Mouse (Mus musculus) forebrain, embryonic 10.5 days (tissue): ENCODE results near the gene Mlc1. TPM values are rescaled to one million over a fixed set of nuclear protein-coding genes. Genes with fewer than 3 reads are reported as not detected.

ENCODE experiments used
- DNase-seq: peaks from one replicate; pipeline ENCODE4 v3.0.0-alpha.2; 2017; ENCODE audit warnings: low spot score; ENCODE audit errors: extremely low spot score
- H3K27ac ChIP-seq: fragments of 300-500 bp; sonication (generic); 2 replicates; pipeline ENCODE4 v1.5.1; 2016; ENCODE audit warnings: mild to moderate bottlenecking
- H3K27me3 ChIP-seq: fragments of 300-500 bp; sonication (generic); 2 replicates; pipeline ENCODE4 v1.6.1; 2016; ENCODE audit warnings: mild to moderate bottlenecking; ENCODE audit not compliant: poor library complexity, severe bottlenecking
- H3K36me3 ChIP-seq: fragments of 300-500 bp; sonication (generic); replicated peaks from 2 replicates; pipeline ENCODE4 v1.6.1; 2016; ENCODE audit warnings: mild to moderate bottlenecking, moderate library complexity
- H3K4me1 ChIP-seq: fragments of 300-500 bp; sonication (generic); 2 replicates; pipeline ENCODE4 v1.6.1; 2016
- H3K4me3 ChIP-seq: fragments of 300-500 bp; sonication (generic); 2 replicates; pipeline ENCODE4 v1.5.1; 2016; ENCODE audit warnings: mild to moderate bottlenecking, moderate library complexity
- H3K9me3 ChIP-seq: fragments of 300-500 bp; sonication (generic); 2 replicates; pipeline ENCODE4 v1.6.1; 2016; ENCODE audit warnings: mild to moderate bottlenecking, moderate library complexity
- WGBS: fragments of 180-500 bp; shearing (Covaris S2); methylation state at CpG from one replicate; pipeline ENCODE4 v1.1.7; 2016; 5-methylcytosine and 5-hydroxymethylcytosine counted together
- polyA plus RNA-seq: library from polyadenylated mRNA; unstranded; fragments of >200 nt; fragmentation: Nextera tagmentation; extraction: Ambion mirVana; gene quantifications from 2 replicates; pipeline ENCODE4 v1.2.1, GENCODE M21; 2016

The Mlc1 gene
- 10.2 and 11.5 TPM in 2 replicates for polyA plus RNA-seq

- no peaks in the 10 kb centered on the region; the same call in 1 of the 2 replicates for H3K9me3 ChIP-seq
- H3K27me3 ChIP-seq: no peaks in the 10 kb centered on the region
- H3K4me1 ChIP-seq: peaks cover 35% of the 10 kb centered on the region
- peaks cover 19% of the 10 kb centered on the region; the same call in 1 of the 2 replicates for H3K36me3 ChIP-seq
- WGBS: 30% methylated on average over 10 of the region's 10 CpGs
- peak; percentile 75 for DNase-seq
- peak within 1 kb of the TSS; percentile 40 for H3K4me3 ChIP-seq
- peak within 1 kb of the TSS; percentile 88 for H3K27ac ChIP-seq
These were observed at the start of gene Mlc1 for GRCm38 (mm10) chr15:88978281-88979137. Gene Mlc1, minus strand, starts transcription at chr15:88979007.

GRCm38 (mm10) chr15:89020492-89020891 is 41.7 kb upstream of the Mlc1 start:
- no peak for DNase-seq
- 90% methylated on average over 7 of the region's 7 CpGs for WGBS
- H3K36me3 ChIP-seq: no peaks in the 10 kb centered on the region
- H3K9me3 ChIP-seq: no peaks in the 10 kb centered on the region
- no peak overlapping the region for H3K27ac ChIP-seq
- no peaks in the 10 kb centered on the region for H3K27me3 ChIP-seq
- H3K4me1 ChIP-seq: no peaks in the 10 kb centered on the region
- H3K4me3 ChIP-seq: no peak overlapping the region

GRCm38 (mm10) chr15:89020085-89020484 is 41.3 kb upstream of the Mlc1 start:
- Histone ChIP-seq H3K4me3 (no peak overlapping the region), H3K9me3 (no peaks in the 10 kb centered on the region), H3K27me3 (no peaks in the 10 kb centered on the region), H3K4me1 (no peaks in the 10 kb centered on the region), H3K27ac (no peak overlapping the region), H3K36me3 (no peaks in the 10 kb centered on the region)
- no peak for DNase-seq
- 85% methylated on average over 7 of the region's 7 CpGs for WGBS

GRCm38 (mm10) chr15:89016722-89017121 is 37.9 kb upstream of the Mlc1 start:
- H3K36me3 ChIP-seq: no peaks in the 10 kb centered on the region
- DNase-seq: no peak
- WGBS: 94% methylated on average over 3 of the region's 3 CpGs
- no peak overlapping the region for H3K4me3 ChIP-seq
- H3K27ac ChIP-seq: no peak overlapping the region
- H3K27me3 ChIP-seq: no peaks in the 10 kb centered on the region
- no peaks in the 10 kb centered on the region for H3K4me1 ChIP-seq
- no peaks in the 10 kb centered on the region for H3K9me3 ChIP-seq

GRCm38 (mm10) chr15:89007781-89008180 is 29.0 kb upstream of the Mlc1 start:
- Histone ChIP-seq H3K27ac (no peak overlapping the region), H3K36me3 (no peaks in the 10 kb centered on the region), H3K4me1 (no peaks in the 10 kb centered on the region; the same call in 1 of the 2 replicates), H3K9me3 (no peaks in the 10 kb centered on the region), H3K4me3 (no peak overlapping the region), H3K27me3 (no peaks in the 10 kb centered on the region)
- 91% methylated on average over 5 of the region's 5 CpGs for WGBS
- DNase-seq: no peak

- H3K27me3 ChIP-seq: no peaks in the 10 kb centered on the region
- H3K4me1 ChIP-seq: no peaks in the 10 kb centered on the region; the same call in 1 of the 2 replicates
- no peak for DNase-seq
- WGBS: 91% methylated on average over 7 of the region's 7 CpGs
- no peak overlapping the region for H3K4me3 ChIP-seq
- no peaks in the 10 kb centered on the region for H3K9me3 ChIP-seq
- H3K27ac ChIP-seq: no peak overlapping the region
- no peaks in the 10 kb centered on the region for H3K36me3 ChIP-seq
These were observed 28.2 kb upstream of the Mlc1 start for GRCm38 (mm10) chr15:89007002-89007401.

- Histone ChIP-seq H3K27ac (no peak overlapping the region), H3K27me3 (no peaks in the 10 kb centered on the region), H3K9me3 (no peaks in the 10 kb centered on the region), H3K4me1 (no peaks in the 10 kb centered on the region; the same call in 1 of the 2 replicates), H3K36me3 (no peaks in the 10 kb centered on the region), H3K4me3 (no peak overlapping the region)
- no peak for DNase-seq
- 85% methylated on average over 3 of the region's 3 CpGs for WGBS
These were observed 22.4 kb upstream of the Mlc1 start for GRCm38 (mm10) chr15:89001245-89001644.

GRCm38 (mm10) chr15:89000367-89000766 is 21.6 kb upstream of the Mlc1 start:
- Histone ChIP-seq H3K36me3 (no peaks in the 10 kb centered on the region), H3K27me3 (no peaks in the 10 kb centered on the region), H3K4me1 (no peaks in the 10 kb centered on the region; the same call in 1 of the 2 replicates), H3K9me3 (no peaks in the 10 kb centered on the region), H3K27ac (no peak overlapping the region), H3K4me3 (no peak overlapping the region)
- WGBS: 71% methylated on average over 2 of the region's 2 CpGs
- DNase-seq: no peak

GRCm38 (mm10) chr15:88999124-88999523 is 20.3 kb upstream of the Mlc1 start:
- 87% methylated on average over 2 of the region's 2 CpGs for WGBS
- no peak for DNase-seq
- peak overlapping the region; percentile 37; the same call in 1 of the 2 replicates for H3K27ac ChIP-seq

GRCm38 (mm10) chr15:88998636-88999035 is 19.8 kb upstream of the Mlc1 start:
- Histone ChIP-seq H3K27ac (peak overlapping the region; percentile 37; the same call in 1 of the 2 replicates), H3K27me3 (no peaks in the 10 kb centered on the region), H3K36me3 (no peaks in the 10 kb centered on the region), H3K9me3 (no peaks in the 10 kb centered on the region), H3K4me1 (no peaks in the 10 kb centered on the region), H3K4me3 (no peak overlapping the region)
- no peak for DNase-seq
- WGBS: 80% methylated on average over 8 of the region's 8 CpGs

More at GRCm38 (mm10) chr15:88999124-88999523, 20.3 kb upstream of the Mlc1 start:
- Histone ChIP-seq H3K27me3 (no peaks in the 10 kb centered on the region), H3K4me3 (no peak overlapping the region), H3K4me1 (no peaks in the 10 kb centered on the region; the same call in 1 of the 2 replicates), H3K9me3 (no peaks in the 10 kb centered on the region), H3K36me3 (no peaks in the 10 kb centered on the region)

- no peaks in the 10 kb centered on the region for H3K9me3 ChIP-seq
- DNase-seq: no peak
- no peaks in the 10 kb centered on the region for H3K36me3 ChIP-seq
- no peak overlapping the region for H3K27ac ChIP-seq
- 80% methylated on average over 2 of the region's 2 CpGs for WGBS
- no peak overlapping the region for H3K4me3 ChIP-seq
- H3K27me3 ChIP-seq: no peaks in the 10 kb centered on the region
- no peaks in the 10 kb centered on the region for H3K4me1 ChIP-seq
These were observed 10.4 kb upstream of the Mlc1 start for GRCm38 (mm10) chr15:88989236-88989635.

- Histone ChIP-seq H3K9me3 (no peaks in the 10 kb centered on the region; the same call in 1 of the 2 replicates), H3K27me3 (no peaks in the 10 kb centered on the region), H3K27ac (peak within 1 kb of the TSS; percentile 26; the same call in 1 of the 2 replicates), H3K4me3 (no peak within 1 kb of the TSS), H3K36me3 (no peaks in the 10 kb centered on the region), H3K4me1 (peaks cover 23% of the 10 kb centered on the region)
- no peak for DNase-seq
- 95% methylated on average over 31 of the region's 31 CpGs for WGBS
These were observed 3.8 kb upstream of the Mlc1 start, which contains the start of gene Mov10l1 for GRCm38 (mm10) chr15:88982534-88983079. Gene Mov10l1, plus strand, starts transcription at chr15:88982909.

- 25% methylated on average over 3 of the region's 3 CpGs for WGBS
- Histone ChIP-seq H3K9me3 (no peaks in the 10 kb centered on the region; the same call in 1 of the 2 replicates), H3K27me3 (no peaks in the 10 kb centered on the region), H3K36me3 (peaks cover 14% of the 10 kb centered on the region; the same call in 1 of the 2 replicates), H3K4me3 (peak overlapping the region; percentile 40; the same call in 1 of the 2 replicates), H3K27ac (peak overlapping the region; percentile 88), H3K4me1 (peaks cover 35% of the 10 kb centered on the region)
- DNase-seq: no peak
These were observed 285 bp upstream of the Mlc1 start for GRCm38 (mm10) chr15:88979138-88979446.
